Mouse (Mus musculus) liver, adult 2 months (tissue): ENCODE results near the gene Trim21.

Experiments used
- CTCF ChIP-seq: fragments of 200-500 bp; IDR thresholded peaks from 2 replicates; pipeline ENCODE4 v1.5.1; 2011; ENCODE audit warnings: low read depth, low read length, control low read depth
- POLR2A ChIP-seq: fragments of 200-500 bp; IDR thresholded peaks from 2 replicates; pipeline ENCODE4 v1.6.1; 2011; ENCODE audit warnings: low read length, control low read depth; ENCODE audit not compliant: insufficient read depth; ENCODE audit errors: extremely low read depth

DNA sequence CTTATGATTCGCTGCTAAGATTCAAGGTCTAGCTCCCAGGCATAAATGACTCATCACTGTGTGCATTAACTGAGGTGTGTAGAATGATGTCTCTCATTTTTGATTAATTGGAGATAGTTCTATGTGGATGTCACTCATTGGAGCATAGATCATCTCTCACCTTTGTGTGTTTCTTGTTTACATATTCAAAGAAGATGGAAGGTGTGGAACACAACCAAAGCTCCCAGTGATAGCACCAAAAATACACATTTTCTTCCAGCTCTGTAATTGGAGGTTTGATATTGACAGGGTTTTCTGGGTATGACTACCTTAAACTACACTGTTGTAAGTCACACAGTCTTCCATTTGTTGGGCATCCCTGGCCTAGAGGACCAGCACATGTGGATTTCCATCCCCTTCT, 30.8 kb downstream of the Trim21 start, which contains the start of gene Olfr547:
- TF ChIP-seq CTCF: no peak
- no peak for TF ChIP-seq POLR2A
